Mouse (Mus musculus) thymus, adult 2 months (tissue): ENCODE data around the gene Kiss1r.

Experiments used
- CTCF ChIP-seq: fragments of 200-500 bp; IDR thresholded peaks from 2 replicates; pipeline ENCODE4 v1.5.1; 2012; ENCODE audit warnings: mild to moderate bottlenecking, control low read depth, low read length, moderate library complexity, borderline replicate concordance; ENCODE audit not compliant: control insufficient read depth, poor library complexity, insufficient read depth; ENCODE audit errors: extremely low read depth
- POLR2A ChIP-seq: fragments of 200-500 bp; IDR thresholded peaks from 2 replicates; pipeline ENCODE4 v1.6.1; 2012; ENCODE audit warnings: mild to moderate bottlenecking, low read length, control low read depth, moderate library complexity; ENCODE audit not compliant: control insufficient read depth, poor library complexity, insufficient read depth; ENCODE audit errors: extremely low read depth

DNA sequence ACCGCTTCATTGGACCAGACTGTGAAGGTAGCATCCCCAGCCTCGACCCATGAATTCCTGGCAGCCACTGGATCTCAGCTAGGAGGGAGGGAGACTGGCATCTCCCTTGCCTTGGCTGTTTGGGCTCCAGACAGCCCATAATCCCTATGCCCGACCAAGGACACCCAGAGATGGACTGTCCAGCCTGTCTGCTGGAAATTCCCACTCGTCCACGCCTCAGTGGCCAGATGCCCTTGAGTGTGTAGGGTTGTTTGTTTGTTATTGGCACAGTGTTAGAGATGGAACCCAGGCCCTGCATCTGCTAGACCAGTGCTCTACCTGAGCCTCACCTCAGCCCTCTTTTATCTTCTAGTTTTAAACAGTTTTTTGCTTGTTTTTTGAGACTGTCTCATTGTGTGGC, 48.6 kb downstream of the Kiss1r start:
- TF ChIP-seq POLR2A, result no peak
- no peak for TF ChIP-seq CTCF
